ENCODE assay signal across 10 mouse cellular contexts in the genomic region with DNA sequence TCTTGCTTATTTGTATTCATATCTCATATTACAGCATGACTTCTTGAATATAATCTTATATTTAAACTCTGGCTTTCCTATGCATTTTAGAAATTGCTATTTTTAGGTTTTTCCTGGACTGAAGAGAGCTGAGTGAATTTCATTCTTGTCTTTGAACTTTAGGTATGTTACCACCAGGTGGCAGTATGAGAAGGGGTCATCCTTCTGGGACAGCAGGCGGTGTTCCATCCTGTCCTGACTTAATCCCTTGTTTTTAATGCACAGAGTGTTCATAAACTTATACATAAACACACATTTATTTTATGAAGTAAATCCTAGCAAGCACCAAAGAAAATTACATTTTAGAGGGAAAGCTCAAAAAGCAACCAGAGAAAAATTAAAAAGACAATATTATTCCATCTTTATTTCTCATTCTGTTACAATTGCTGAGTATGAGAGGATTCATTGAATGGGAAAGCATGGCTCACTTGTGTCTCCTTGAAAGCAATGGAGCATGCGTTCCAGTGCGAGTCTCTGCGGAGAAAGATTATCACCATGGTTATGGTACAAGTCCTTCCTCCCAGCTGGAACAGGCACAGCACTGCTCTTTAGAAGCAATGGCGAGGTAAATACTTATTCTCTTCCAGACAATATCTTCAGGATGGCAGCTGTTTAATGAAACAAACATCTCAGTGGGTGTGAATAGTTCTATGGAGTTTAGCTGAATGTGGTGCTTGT. TPM values are rescaled to one million over a fixed set of nuclear protein-coding genes. Genes with fewer than 3 reads are reported as not detected.
DNase-seq lines count a peak whose midpoint lies in the region; ATAC-seq and TF ChIP-seq lines count a peak whose summit lies in the region.
"Had no signal": no experiment of that assay in that cellular context is flagged by ENCODE, and none has a peak within 500 bp of the region (broad histone marks: within the 10 kb centered on the region; RNA-seq: fewer than 3 reads in every experiment).

No protein-coding gene starts in this region.

- peak; percentile 56 for TF ChIP-seq CTCF in gastrocnemius, adult 2 months (IDR thresholded peaks at IDR 0.05)

- intact Hi-C loops in gastrocnemius, adult 2 months (cut with DNase I) = loop anchor here (2.0 kb wide), 1 partner anchor 247 kb away; no protein-coding TSS in a partner anchor

- H3K27me3 ChIP-seq in neural tube, embryonic 11.5 days (ENCODE audit: control insufficient read depth, insufficient read depth, low read length) = no peaks in the 10 kb centered on the region
- no peaks in the 10 kb centered on the region for H3K27me3 ChIP-seq in forebrain, embryonic 13.5 days

- no peaks in the 10 kb centered on the region for H3K36me3 ChIP-seq in neural tube, embryonic 11.5 days (ENCODE audit: control insufficient read depth, insufficient read depth, low read length)
- no peaks in the 10 kb centered on the region for H3K36me3 ChIP-seq in forebrain, embryonic 13.5 days (ENCODE audit: poor library complexity, severe bottlenecking)

- no peak for ATAC-seq in neural tube, embryonic 11.5 days (ENCODE audit: insufficient read depth, low FRiP score, low TSS enrichment)
- ATAC-seq in forebrain, embryonic 13.5 days = 0 out of 2 replicates have a peak, but pooled peaks have one; percentile 41
- no peak for ATAC-seq in monocyte, adult 5-6 weeks (replicated peaks; ENCODE audit: insufficient number of reproducible peaks, low FRiP score, low TSS enrichment, poor library complexity, severe bottlenecking)

- no peak overlapping the region for H3K4me3 ChIP-seq in gastrocnemius, adult 2 months
- no peak overlapping the region for H3K4me3 ChIP-seq in neural tube, embryonic 11.5 days (ENCODE audit: low read depth, low read length)
- no peak overlapping the region for H3K4me3 ChIP-seq in forebrain, embryonic 13.5 days

- no peak overlapping the region for H3K9ac ChIP-seq in neural tube, embryonic 11.5 days (ENCODE audit: low read length)
- no peak overlapping the region for H3K9ac ChIP-seq in forebrain, embryonic 13.5 days

- H3K9me3 ChIP-seq in neural tube, embryonic 11.5 days (ENCODE audit: control insufficient read depth, low read length) = no peaks in the 10 kb centered on the region
- H3K9me3 ChIP-seq in forebrain, embryonic 13.5 days (replicated peaks) = no peaks in the 10 kb centered on the region

- H3K27ac ChIP-seq in gastrocnemius, adult 2 months = no peak overlapping the region
- no peak overlapping the region for H3K27ac ChIP-seq in neural tube, embryonic 11.5 days (ENCODE audit: low read depth, low read length)
- no peak overlapping the region for H3K27ac ChIP-seq in forebrain, embryonic 13.5 days

- DNase-seq in gastrocnemius, adult 2 months = no peak
- no peak for DNase-seq in gastrocnemius, postnatal 4 days (ENCODE audit: low spot score in 2 of 2)
- peak; percentile 19 for DNase-seq in neural tube, embryonic 11.5 days (ENCODE audit: low spot score)
- no peak for DNase-seq in neural tube, embryonic 10.5 days (ENCODE audit: extremely low spot score, low spot score)
- peak; percentile 74 for DNase-seq in retina, embryonic 14.5 days (ENCODE audit: low spot score)
- no peak for DNase-seq in thymus, postnatal 36 days
- DNase-seq: adrenal gland, adult 8-10 months had no signal

- H3K4me2 ChIP-seq in neural tube, embryonic 11.5 days (ENCODE audit: low read depth) = no peak overlapping the region
- no peak overlapping the region for H3K4me2 ChIP-seq in forebrain, embryonic 13.5 days

- WGBS in neural tube, embryonic 11.5 days = 62% methylated on average over 5 of the region's 5 CpGs
- WGBS in forebrain, embryonic 13.5 days = 32% methylated on average over 5 of the region's 5 CpGs

- H3K4me1 ChIP-seq in neural tube, embryonic 11.5 days (ENCODE audit: control insufficient read depth, insufficient read depth, low read length) = no peaks in the 10 kb centered on the region
- H3K4me1 ChIP-seq in forebrain, embryonic 13.5 days = no peaks in the 10 kb centered on the region

RNA-seq across cellular contexts. Expression of a gene that starts 21.1 kb away (rescaled TPM):
- not detected for total RNA-seq in gastrocnemius, adult 2 months (2021)
- total RNA-seq in gastrocnemius, postnatal 4 days (2021) = not detected
- polyA plus RNA-seq in neural tube, embryonic 11.5 days (2014; fragmentation: Nextera tagmentation; extraction: Ambion mirVana) = not detected in 2 replicates
- polyA plus RNA-seq in forebrain, embryonic 13.5 days (2015; fragmentation: Nextera tagmentation; extraction: Ambion mirVana) = 0.18 TPM in 1 of 2 replicates, not detected in the other
- not detected in 3 replicates for total RNA-seq in monocyte, adult 5-6 weeks (2017)
- total RNA-seq: hematopoietic stem cell, adult 5-6 weeks had no signal

RNA-seq across cellular contexts. Expression of a gene that starts 25.9 kb away (rescaled TPM):
- not detected for total RNA-seq in gastrocnemius, adult 2 months (2021)
- not detected for total RNA-seq in gastrocnemius, postnatal 4 days (2021)
- not detected in 2 replicates for polyA plus RNA-seq in neural tube, embryonic 11.5 days (2014; fragmentation: Nextera tagmentation; extraction: Ambion mirVana)
- polyA plus RNA-seq in forebrain, embryonic 13.5 days (2015; fragmentation: Nextera tagmentation; extraction: Ambion mirVana) = not detected in 2 replicates
- total RNA-seq in monocyte, adult 5-6 weeks (2017) = not detected in 3 replicates
- total RNA-seq: adrenal gland, adult 8-10 months; hematopoietic stem cell, adult 5-6 weeks had no signal

RNA-seq across cellular contexts. Expression of a gene that starts 33.0 kb away (rescaled TPM):
- 10 to 100 TPM; 29.3 to 31.7 TPM for total RNA-seq in gastrocnemius, adult 2 months (2021)
- total RNA-seq in gastrocnemius, postnatal 4 days (2021) = 10 to 100 TPM; 75.0 to 76.6 TPM
- polyA plus RNA-seq in neural tube, embryonic 11.5 days (2014; fragmentation: Nextera tagmentation; extraction: Ambion mirVana) = 135 and 142 TPM in 2 replicates
- polyA plus RNA-seq in forebrain, embryonic 13.5 days (2015; fragmentation: Nextera tagmentation; extraction: Ambion mirVana) = 92.9 and 99.1 TPM in 2 replicates
- 27.0 to 51.1 TPM (median 38.1 TPM) in 3 replicates for total RNA-seq in monocyte, adult 5-6 weeks (2017)

RNA-seq across cellular contexts. Expression of a gene that starts 54.8 kb away (rescaled TPM):
- total RNA-seq in gastrocnemius, adult 2 months (2021) = not detected
- not detected for total RNA-seq in gastrocnemius, postnatal 4 days (2021)
- not detected in 2 replicates for polyA plus RNA-seq in neural tube, embryonic 11.5 days (2014; fragmentation: Nextera tagmentation; extraction: Ambion mirVana)
- polyA plus RNA-seq in forebrain, embryonic 13.5 days (2015; fragmentation: Nextera tagmentation; extraction: Ambion mirVana) = not detected in 2 replicates
- total RNA-seq in monocyte, adult 5-6 weeks (2017) = not detected in 3 replicates
- total RNA-seq: adrenal gland, adult 8-10 months; hematopoietic stem cell, adult 5-6 weeks had no signal

Comparison
In these comparisons a context has a peak if more than half of its experiments do, and no peak if none do; other contexts are left out.
1. DNase-seq: peak in neural tube, embryonic 11.5 days (single experiment) and retina, embryonic 14.5 days (single experiment); none in gastrocnemius, adult 2 months (single experiment), gastrocnemius, postnatal 4 days (0 of 2), neural tube, embryonic 10.5 days (single experiment) and thymus, postnatal 36 days (0 of 2).